Mouse (Mus musculus) left cerebral cortex, adult 11 months (tissue): ENCODE data around the gene Ppp1r35.

Source experiments
- DNase-seq: peaks from one replicate; pipeline ENCODE4 v3.0.0; 2022; ENCODE audit warnings: low spot score

The Ppp1r35 gene

GRCm38 (mm10) chr5:137782776-137783522, 4.3 kb downstream of the Ppp1r35 start:
- DNase-seq: no peak

GRCm38 (mm10) chr5:137783901-137784540, 5.4 kb downstream of the Ppp1r35 start:
- no peak for DNase-seq

DNA sequence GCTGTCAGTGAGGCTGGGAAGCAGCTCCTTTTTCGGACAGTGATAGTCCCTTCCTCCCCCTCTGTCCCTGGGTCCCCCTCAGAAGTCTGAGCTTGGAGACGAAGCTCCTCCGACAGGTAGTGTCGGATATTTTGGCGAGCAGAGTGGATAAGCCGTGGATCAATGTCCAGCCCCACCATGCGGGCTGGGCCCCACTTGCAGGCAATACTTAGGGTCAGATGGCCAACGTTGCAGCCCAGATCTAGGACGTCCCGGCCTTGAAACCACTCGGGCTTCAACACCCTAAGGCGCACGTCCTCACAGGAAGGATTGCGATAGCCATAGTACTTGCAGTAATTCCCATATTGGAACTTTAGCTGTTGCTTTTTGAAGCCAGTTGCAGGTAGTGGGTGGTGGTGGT, 5.9 kb downstream of the Ppp1r35 start:
- no peak for DNase-seq

DNA sequence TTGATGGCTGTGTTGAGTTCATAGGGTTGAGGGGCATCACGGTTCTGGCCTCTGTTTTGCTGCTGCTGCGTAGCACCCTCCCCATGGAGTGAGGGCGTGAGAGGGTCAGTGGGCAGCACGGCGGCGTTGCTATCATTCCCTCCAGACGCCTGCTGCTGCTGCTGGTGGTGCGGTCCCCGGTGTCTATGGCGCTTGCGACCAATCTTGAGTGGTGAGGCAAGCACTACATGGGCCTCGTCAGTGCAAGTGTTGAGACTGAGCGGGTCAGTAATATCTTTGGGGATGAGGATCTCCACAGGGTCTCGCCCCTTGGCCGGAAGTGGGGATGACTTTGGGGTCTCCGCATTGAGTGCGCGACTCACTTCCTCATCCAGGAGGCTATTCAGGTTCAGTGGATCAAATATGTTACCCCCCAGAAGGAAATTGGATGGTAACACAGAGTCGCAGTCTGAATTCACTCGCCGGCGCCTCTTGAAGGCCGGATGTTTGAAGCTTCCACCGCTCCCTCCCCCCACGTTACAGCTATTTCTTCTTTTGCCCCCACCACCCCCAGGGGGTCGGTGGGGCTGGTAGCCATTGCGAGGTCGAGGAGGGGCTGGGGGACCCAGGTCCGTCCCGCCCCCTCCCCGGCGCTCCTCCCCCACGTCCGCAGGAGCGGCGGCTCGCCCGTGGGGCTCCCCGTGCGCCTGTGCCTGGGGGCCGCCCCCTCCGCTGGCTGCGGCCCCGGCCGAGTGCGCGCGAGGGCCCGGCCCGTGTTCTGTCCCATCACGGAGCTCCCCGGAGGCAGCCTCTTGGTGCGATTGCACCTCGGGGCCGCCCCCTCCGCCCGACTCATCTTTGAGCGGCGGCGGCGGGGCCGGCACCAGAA, 6.7 kb downstream of the Ppp1r35 start:
- no peak for DNase-seq

- DNase-seq: peak; percentile 99
Measured at GRCm38 (mm10) chr5:137786109-137786942, 7.7 kb downstream of the Ppp1r35 start.

DNA sequence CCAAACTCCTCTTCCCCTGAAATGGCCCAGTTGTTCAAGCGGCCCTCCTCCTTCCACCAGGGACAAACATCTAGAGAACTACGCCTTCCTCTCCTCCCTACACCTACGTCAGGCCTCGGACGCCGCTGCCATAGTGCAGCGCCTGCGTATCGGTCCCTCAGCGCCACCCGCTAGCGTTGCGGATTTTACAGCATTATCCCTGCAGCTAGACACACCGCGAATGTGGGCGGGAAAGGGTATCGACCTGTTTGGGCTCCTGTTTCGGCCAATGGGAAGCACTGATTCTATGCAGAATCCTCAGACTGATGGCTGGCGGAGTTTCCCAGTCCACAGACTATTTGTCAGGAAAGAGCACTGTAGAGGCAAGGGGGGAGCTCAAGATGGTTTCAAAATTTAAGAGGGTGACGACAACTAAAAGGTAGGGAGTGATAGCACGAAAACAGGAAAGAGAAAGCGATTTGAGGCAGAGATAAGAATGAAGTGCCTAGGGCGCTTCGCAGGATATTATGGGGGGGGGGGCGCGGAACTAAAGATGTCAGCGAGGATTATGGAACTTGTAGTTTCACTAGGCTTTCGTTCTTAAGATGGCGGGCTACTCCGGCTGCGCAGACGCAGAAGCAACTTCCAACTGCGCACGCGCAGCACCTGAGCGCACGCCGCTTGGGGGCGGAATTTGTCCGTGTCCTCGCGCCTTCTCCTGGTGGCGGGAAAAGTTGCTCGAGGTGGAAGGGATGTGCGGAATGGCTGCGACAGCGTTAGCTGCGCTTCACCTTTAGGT, 8.7 kb downstream of the Ppp1r35 start, which contains the start of the genes Mepce and Zcwpw1:
Mepce (minus strand) TSS at position 505 of the 778 bp plus-strand sequence.
Zcwpw1 (plus strand) TSS at position 648 of the 778 bp plus-strand sequence.
- peak; percentile 92 for DNase-seq

DNA sequence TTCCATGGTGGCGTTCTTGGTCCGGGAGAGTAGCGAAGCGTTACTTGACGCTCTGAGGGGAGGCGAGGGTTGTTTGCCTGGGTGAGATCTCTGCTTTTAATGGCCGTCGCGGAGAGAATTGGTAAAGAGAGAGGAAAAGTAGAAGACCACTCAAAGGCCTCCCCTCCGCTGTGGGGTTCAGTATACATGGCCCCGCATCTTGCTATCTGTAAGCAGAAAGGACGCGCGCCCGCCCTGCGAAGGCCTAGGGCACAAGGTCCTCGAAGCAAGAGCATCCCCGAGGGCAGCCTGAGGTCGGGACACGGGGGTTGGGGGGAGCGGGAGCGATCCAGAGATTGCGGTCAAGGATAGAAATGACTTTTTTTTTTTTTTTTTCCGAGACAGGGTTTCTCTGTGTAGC, 9.5 kb downstream of the Ppp1r35 start:
- DNase-seq: peak; percentile 49

DNA sequence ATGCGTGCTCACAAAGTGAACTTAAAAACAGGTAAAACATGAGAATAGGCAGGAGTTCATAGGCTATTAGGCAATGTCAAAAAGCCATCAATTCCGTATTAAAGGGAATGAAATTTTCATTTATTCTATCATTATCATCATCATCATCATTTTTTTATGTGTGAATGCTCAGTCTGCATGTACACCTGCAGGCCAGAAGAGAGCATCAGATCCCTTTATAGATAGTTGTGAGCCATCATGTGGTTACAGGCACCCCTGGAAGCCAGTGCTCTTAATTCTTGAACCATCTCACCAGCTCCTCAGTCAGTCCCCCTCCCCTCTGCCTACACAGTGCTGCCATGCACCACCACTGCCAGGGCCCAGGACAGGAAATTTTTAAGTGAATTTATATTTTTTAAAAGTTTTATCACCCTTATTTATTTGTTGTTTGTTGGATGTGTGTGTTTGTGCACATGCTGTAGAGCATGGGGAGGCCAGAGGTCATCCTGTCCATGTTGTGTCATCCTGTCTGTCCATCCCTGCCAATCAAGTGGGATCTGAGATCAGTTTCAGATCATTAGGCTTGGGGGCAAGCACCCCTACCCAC, 10.4 kb downstream of the Ppp1r35 start:
- no peak for DNase-seq

DNA sequence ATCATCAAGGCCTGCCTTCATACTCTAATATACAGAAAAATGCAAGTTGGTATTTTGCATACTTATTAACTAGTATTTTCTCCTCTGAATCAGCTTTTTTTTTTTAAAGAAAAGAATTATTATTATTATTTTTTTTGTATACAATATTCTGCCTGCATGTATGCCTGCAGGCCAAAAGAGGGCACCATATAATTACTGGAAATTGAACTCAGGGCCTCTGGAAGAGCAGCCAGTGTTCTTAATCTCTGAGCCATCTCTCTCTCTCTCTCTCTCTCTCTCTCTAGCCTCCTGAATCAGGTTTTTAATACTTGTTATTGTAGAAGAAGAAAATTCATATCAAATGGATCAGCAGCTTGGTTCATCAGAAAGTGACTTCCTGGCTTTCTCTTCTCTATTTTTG, 12.9 kb downstream of the Ppp1r35 start:
- DNase-seq: no peak

DNA sequence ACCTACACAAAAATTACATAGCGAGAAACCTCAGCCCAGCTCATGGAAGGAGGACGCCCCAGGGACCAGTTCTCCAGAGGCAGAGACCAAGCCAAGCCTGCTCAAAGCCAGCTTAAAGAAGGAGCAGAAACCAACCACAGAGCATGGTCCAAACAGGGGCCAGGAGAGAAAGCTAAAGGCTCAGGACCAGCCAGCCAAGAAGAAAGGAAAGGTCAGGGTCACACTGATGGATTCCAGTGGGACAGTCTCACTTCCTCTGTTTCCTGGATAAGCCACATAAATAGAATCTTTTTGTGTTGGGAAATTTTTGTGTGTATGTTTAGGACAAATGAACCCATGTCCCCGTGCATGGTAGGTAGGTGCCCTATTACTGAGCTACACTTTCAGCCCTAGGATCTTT, 18.0 kb downstream of the Ppp1r35 start:
- no peak for DNase-seq

GRCm38 (mm10) chr5:137800917-137801316, 22.3 kb downstream of the Ppp1r35 start:
- no peak for DNase-seq

- no peak for DNase-seq
Measured at GRCm38 (mm10) chr5:137806158-137806557, 27.5 kb downstream of the Ppp1r35 start.

DNA sequence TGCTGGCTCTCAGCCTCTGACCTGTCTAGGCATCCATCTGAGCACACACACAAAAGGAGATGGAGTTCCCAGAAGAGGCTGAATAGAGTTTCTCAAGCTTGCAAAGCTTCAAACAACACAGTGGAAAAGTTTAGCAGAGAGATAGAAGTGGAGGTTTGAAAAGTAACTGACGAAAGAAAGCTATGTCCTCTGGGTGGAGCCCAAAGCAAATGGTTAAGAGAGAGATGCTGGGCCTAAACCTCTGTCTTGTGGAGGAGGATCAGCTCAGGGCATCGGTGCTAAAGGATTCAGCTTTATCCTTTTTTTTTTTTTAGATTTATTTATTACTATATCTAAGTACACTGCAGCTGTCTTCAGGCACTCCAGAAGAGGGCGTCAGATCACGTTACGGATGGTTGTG, 29.7 kb downstream of the Ppp1r35 start:
- no peak for DNase-seq

- no peak for DNase-seq
Measured at GRCm38 (mm10) chr5:137817466-137818222, 39.0 kb downstream of the Ppp1r35 start.

DNA sequence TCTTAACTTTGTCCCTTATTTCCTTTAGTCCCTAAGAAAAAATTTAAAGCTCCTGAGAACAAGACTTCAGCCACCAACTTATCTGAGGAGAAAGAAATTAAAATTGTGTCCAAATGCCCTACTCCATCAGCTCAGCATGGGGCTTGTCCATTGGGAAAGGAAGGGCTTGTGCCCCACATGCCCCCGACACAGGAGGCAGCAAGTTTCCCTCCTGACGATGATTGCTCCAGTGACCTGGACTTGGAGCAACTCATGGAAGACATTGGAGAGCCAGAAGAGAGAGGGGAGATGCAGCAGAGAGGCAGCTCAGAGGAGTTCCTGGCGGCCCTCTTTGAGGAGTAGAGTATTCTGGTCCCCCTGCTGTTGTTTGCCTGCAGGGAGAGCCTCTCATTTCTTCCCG, 43.5 kb downstream of the Ppp1r35 start:
- DNase-seq: no peak

DNA sequence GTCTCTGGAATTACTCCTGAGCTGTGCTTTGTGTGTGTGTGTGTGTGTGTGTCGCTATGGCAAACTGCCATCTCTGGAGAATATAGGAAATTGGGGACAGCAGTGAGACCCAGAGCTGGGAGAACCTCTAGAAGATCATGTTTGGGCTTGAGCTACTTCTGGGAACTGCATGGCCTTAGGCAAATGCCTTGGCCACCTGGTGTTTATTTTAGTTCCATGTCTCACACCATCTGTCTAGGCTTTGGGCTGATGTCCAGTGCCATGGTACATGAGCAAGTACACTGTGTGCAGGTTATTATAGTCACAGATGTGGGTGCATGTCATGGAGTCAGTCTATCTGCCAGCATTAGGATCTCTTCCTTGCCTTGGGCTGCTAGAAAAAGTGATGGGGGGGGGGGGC, 44.0 kb downstream of the Ppp1r35 start:
- no peak for DNase-seq

- DNase-seq: no peak
Measured at GRCm38 (mm10) chr5:137823455-137824045, 44.9 kb downstream of the Ppp1r35 start.

- DNase-seq: no peak
Measured at GRCm38 (mm10) chr5:137825030-137825429, 46.4 kb downstream of the Ppp1r35 start.

GRCm38 (mm10) chr5:137825971-137826370, 47.3 kb downstream of the Ppp1r35 start:
- DNase-seq: no peak
